Mouse (Mus musculus) hindbrain, embryonic 12.5 days (tissue): Measurements from ENCODE around the gene Ric8b. TPM values are rescaled to one million over a fixed set of nuclear protein-coding genes. Genes with fewer than 3 reads are reported as not detected.

Source experiments
- ATAC-seq: fragments of 200-750 bp; cut with Nextera tagmentation; 2 replicates; pipeline ENCODE4 v1.8.0; 2017; ENCODE audit warnings: moderate TSS enrichment; ENCODE audit not compliant: low FRiP score
- H3K27ac ChIP-seq: fragments of 300-500 bp; sonication (generic); 2 replicates; pipeline ENCODE4 v1.5.1; 2016; ENCODE audit warnings: mild to moderate bottlenecking
- H3K27me3 ChIP-seq: fragments of 300-500 bp; sonication (generic); 2 replicates; pipeline ENCODE4 v1.6.1; 2016; ENCODE audit warnings: mild to moderate bottlenecking
- H3K36me3 ChIP-seq: fragments of 300-500 bp; sonication (generic); 2 replicates; pipeline ENCODE4 v1.6.1; 2016; ENCODE audit warnings: mild to moderate bottlenecking
- H3K4me1 ChIP-seq: fragments of 300-500 bp; sonication (generic); 2 replicates; pipeline ENCODE4 v1.6.1; 2016
- H3K4me2 ChIP-seq: fragments of 300-500 bp; sonication (generic); replicated peaks from 2 replicates; pipeline ENCODE4 v1.6.1; 2016; ENCODE audit warnings: mild to moderate bottlenecking
- H3K4me3 ChIP-seq: fragments of 300-500 bp; sonication (generic); 2 replicates; pipeline ENCODE4 v1.5.1; 2016; ENCODE audit warnings: mild to moderate bottlenecking
- H3K9ac ChIP-seq: fragments of 300-500 bp; sonication (generic); 2 replicates; pipeline ENCODE4 v1.6.1; 2016; ENCODE audit warnings: mild to moderate bottlenecking, moderate library complexity
- H3K9me3 ChIP-seq: fragments of 300-500 bp; sonication (generic); replicated peaks from 2 replicates; pipeline ENCODE4 v1.6.1; 2016; ENCODE audit warnings: mild to moderate bottlenecking
- WGBS: fragments of 180-500 bp; shearing (Covaris S2); methylation state at CpG from one replicate; pipeline ENCODE4 v1.1.7; 2016; 5-methylcytosine and 5-hydroxymethylcytosine counted together
- polyA plus RNA-seq: library from polyadenylated mRNA; unstranded; fragments of >200 nt; fragmentation: Nextera tagmentation; extraction: Ambion mirVana; gene quantifications from 2 replicates; pipeline ENCODE4 v1.2.1, GENCODE M21; 2016

Gene Ric8b
- polyA plus RNA-seq, 1 experiment from 2014 or later, result 42.4 TPM

- no peaks in the 10 kb centered on the region for H3K4me1 ChIP-seq
- no peaks in the 10 kb centered on the region for H3K9me3 ChIP-seq
- peaks cover 33% of the 10 kb centered on the region for H3K36me3 ChIP-seq
- H3K27me3 ChIP-seq, result no peaks in the 10 kb centered on the region
- no peak for ATAC-seq
- WGBS, result 98% methylated on average over 3 of the region's 3 CpGs
- H3K4me2 ChIP-seq, result no peak overlapping the region
- no peak overlapping the region for H3K9ac ChIP-seq
- no peak overlapping the region for H3K27ac ChIP-seq
- no peak overlapping the region for H3K4me3 ChIP-seq
Measured at GRCm38 (mm10) chr10:84945692-84946091, 28.3 kb downstream of the Ric8b start.

GRCm38 (mm10) chr10:84948970-84949683 is 31.7 kb downstream of the Ric8b start:
- Histone ChIP-seq H3K4me1 (no peaks in the 10 kb centered on the region), H3K4me2 (no peak overlapping the region), H3K4me3 (no peak overlapping the region), H3K36me3 (peaks cover 38% of the 10 kb centered on the region), H3K9me3 (no peaks in the 10 kb centered on the region), H3K27me3 (no peaks in the 10 kb centered on the region), H3K27ac (no peak overlapping the region), H3K9ac (no peak overlapping the region)
- no peak for ATAC-seq
- WGBS, result 75% methylated on average over 8 of the region's 8 CpGs

- WGBS, result 92% methylated on average over 3 of the region's 3 CpGs
- H3K27ac ChIP-seq, result no peak overlapping the region
- H3K36me3 ChIP-seq, result peaks cover 35% of the 10 kb centered on the region
- ATAC-seq, result no peak
- no peak overlapping the region for H3K4me2 ChIP-seq
- H3K4me3 ChIP-seq, result no peak overlapping the region
- no peaks in the 10 kb centered on the region for H3K9me3 ChIP-seq
- H3K27me3 ChIP-seq, result no peaks in the 10 kb centered on the region
- H3K9ac ChIP-seq, result no peak overlapping the region
- no peaks in the 10 kb centered on the region for H3K4me1 ChIP-seq
Measured at GRCm38 (mm10) chr10:84949684-84950010, 32.2 kb downstream of the Ric8b start.

- Histone ChIP-seq H3K4me3 (no peak overlapping the region), H3K9me3 (no peaks in the 10 kb centered on the region), H3K27ac (no peak overlapping the region), H3K4me1 (no peaks in the 10 kb centered on the region), H3K9ac (no peak overlapping the region), H3K36me3 (peaks cover 30% of the 10 kb centered on the region), H3K27me3 (no peaks in the 10 kb centered on the region), H3K4me2 (no peak overlapping the region)
- 68% methylated on average over 4 of the region's 4 CpGs for WGBS
- ATAC-seq, result no peak
Measured at GRCm38 (mm10) chr10:84950384-84950783, 33.0 kb downstream of the Ric8b start.

- Histone ChIP-seq H3K9ac (no peak overlapping the region), H3K4me3 (no peak overlapping the region), H3K27ac (no peak overlapping the region), H3K9me3 (no peaks in the 10 kb centered on the region), H3K4me1 (no peaks in the 10 kb centered on the region), H3K27me3 (no peaks in the 10 kb centered on the region), H3K36me3 (peaks cover 13% of the 10 kb centered on the region), H3K4me2 (no peak overlapping the region)
- ATAC-seq, result no peak
- WGBS, result 95% methylated on average over 10 of the region's 10 CpGs
Measured at GRCm38 (mm10) chr10:84954236-84954635, 36.8 kb downstream of the Ric8b start.

- WGBS, result 78% methylated on average over 4 of the region's 4 CpGs
- no peak overlapping the region for H3K4me3 ChIP-seq
- H3K9me3 ChIP-seq, result no peaks in the 10 kb centered on the region
- no peak overlapping the region for H3K9ac ChIP-seq
- H3K4me1 ChIP-seq, result no peaks in the 10 kb centered on the region
- no peak overlapping the region for H3K4me2 ChIP-seq
- no peak overlapping the region for H3K27ac ChIP-seq
- ATAC-seq, result no peak
- peaks cover 11% of the 10 kb centered on the region for H3K36me3 ChIP-seq
- H3K27me3 ChIP-seq, result no peaks in the 10 kb centered on the region
Measured at GRCm38 (mm10) chr10:84956173-84956572, 38.8 kb downstream of the Ric8b start.

GRCm38 (mm10) chr10:84958597-84958996 is 41.2 kb downstream of the Ric8b start:
- no peaks in the 10 kb centered on the region for H3K9me3 ChIP-seq
- H3K9ac ChIP-seq, result no peak overlapping the region
- H3K27ac ChIP-seq, result no peak overlapping the region
- no peak overlapping the region for H3K4me3 ChIP-seq
- no peak overlapping the region for H3K4me2 ChIP-seq
- H3K4me1 ChIP-seq, result no peaks in the 10 kb centered on the region
- no peak for ATAC-seq
- WGBS, result 88% methylated on average over 2 of the region's 2 CpGs
- peaks cover 16% of the 10 kb centered on the region for H3K36me3 ChIP-seq
- H3K27me3 ChIP-seq, result no peaks in the 10 kb centered on the region

- H3K27me3 ChIP-seq, result no peaks in the 10 kb centered on the region
- WGBS, result 63% methylated on average over 12 of the region's 12 CpGs
Measured at GRCm38 (mm10) chr10:84960380-84960930, 43.0 kb downstream of the Ric8b start.

GRCm38 (mm10) chr10:84963126-84963525 is 45.7 kb downstream of the Ric8b start:
- Histone ChIP-seq H3K27me3 (no peaks in the 10 kb centered on the region), H3K4me3 (no peak overlapping the region), H3K36me3 (peaks cover 16% of the 10 kb centered on the region), H3K4me1 (peaks cover 19% of the 10 kb centered on the region), H3K9ac (no peak overlapping the region), H3K27ac (peak overlapping the region; percentile 57; the same call in 1 of the 2 replicates), H3K9me3 (no peaks in the 10 kb centered on the region), H3K4me2 (no peak overlapping the region)
- 85% methylated on average over 5 of the region's 5 CpGs for WGBS
- no peak for ATAC-seq

More at GRCm38 (mm10) chr10:84960380-84960930, 43.0 kb downstream of the Ric8b start:
- no peak overlapping the region for H3K4me3 ChIP-seq
- no peak for ATAC-seq
- peaks cover 16% of the 10 kb centered on the region for H3K36me3 ChIP-seq
- H3K4me2 ChIP-seq, result no peak overlapping the region
- no peaks in the 10 kb centered on the region for H3K4me1 ChIP-seq
- no peaks in the 10 kb centered on the region for H3K9me3 ChIP-seq
- H3K9ac ChIP-seq, result no peak overlapping the region
- H3K27ac ChIP-seq, result no peak overlapping the region

GRCm38 (mm10) chr10:84963726-84964125 is 46.3 kb downstream of the Ric8b start:
- Histone ChIP-seq H3K27ac (peak overlapping the region; percentile 57; the same call in 1 of the 2 replicates), H3K9ac (no peak overlapping the region), H3K27me3 (no peaks in the 10 kb centered on the region), H3K9me3 (no peaks in the 10 kb centered on the region), H3K4me2 (no peak overlapping the region), H3K4me1 (peaks cover 24% of the 10 kb centered on the region), H3K4me3 (no peak overlapping the region), H3K36me3 (peaks cover 16% of the 10 kb centered on the region)
- no peak for ATAC-seq
- 69% methylated on average over 3 of the region's 3 CpGs for WGBS

GRCm38 (mm10) chr10:84966542-84966941 is 49.1 kb downstream of the Ric8b start:
- Histone ChIP-seq H3K36me3 (peaks cover 17% of the 10 kb centered on the region), H3K27ac (peak overlapping the region; percentile 77), H3K9ac (no peak overlapping the region), H3K4me2 (no peak overlapping the region), H3K9me3 (no peaks in the 10 kb centered on the region), H3K4me1 (peaks cover 31% of the 10 kb centered on the region), H3K4me3 (no peak overlapping the region), H3K27me3 (no peaks in the 10 kb centered on the region)
- 64% methylated on average over 2 of the region's 2 CpGs for WGBS
- no peak for ATAC-seq

GRCm38 (mm10) chr10:84967645-84968044 is 50.2 kb downstream of the Ric8b start:
- Histone ChIP-seq H3K9ac (no peak overlapping the region), H3K4me1 (peaks cover 31% of the 10 kb centered on the region), H3K27me3 (no peaks in the 10 kb centered on the region), H3K4me3 (no peak overlapping the region), H3K27ac (peak overlapping the region; percentile 52), H3K36me3 (peaks cover 22% of the 10 kb centered on the region), H3K9me3 (no peaks in the 10 kb centered on the region), H3K4me2 (no peak overlapping the region)
- peak; percentile 62; the same call in 1 of the 2 replicates for ATAC-seq
- 35% methylated on average over 6 of the region's 6 CpGs for WGBS
